In genomic region chr5:103779836-103780235, GRCm38 (mm10) we compare ENCODE assay signal across 16 mouse cellular contexts.
DNase-seq lines count a peak whose midpoint lies in the region; ATAC-seq and TF ChIP-seq lines count a peak whose summit lies in the region.
"Had no signal": no experiment of that assay in that cellular context is flagged by ENCODE, and none has a peak within 500 bp of the region (broad histone marks: within the 10 kb centered on the region; RNA-seq: fewer than 3 reads in every experiment).

No protein-coding gene starts in this region.

- 23% methylated on average over 10 of the region's 10 CpGs for WGBS in hindbrain, embryonic 11.5 days
- WGBS in hindbrain, embryonic 14.5 days: 27% methylated on average over 10 of the region's 10 CpGs
- 17% methylated on average over 10 of the region's 10 CpGs for WGBS in midbrain, embryonic 10.5 days
- 18% methylated on average over 10 of the region's 10 CpGs for WGBS in midbrain, embryonic 14.5 days

- no peak overlapping the region for H3K4me3 ChIP-seq in hindbrain, embryonic 11.5 days (ENCODE audit: low read depth, low read length)
- H3K4me3 ChIP-seq in hindbrain, embryonic 14.5 days (replicated peaks; ENCODE audit: low read length): no peak overlapping the region
- peak overlapping the region; percentile 48; the same call in 1 of the 2 replicates for H3K4me3 ChIP-seq in midbrain, embryonic 10.5 days
- H3K4me3 ChIP-seq in midbrain, embryonic 14.5 days (replicated peaks; ENCODE audit: low read depth, low read length): no peak overlapping the region
- no peak overlapping the region for H3K4me3 ChIP-seq in embryonic fibroblast, embryonic 13.5 days (ENCODE audit: insufficient read depth, low read length)
- H3K4me3 ChIP-seq: liver, embryonic 15.5 days had no signal

- ATAC-seq in hindbrain, embryonic 11.5 days (ENCODE audit: low FRiP score): no peak
- no peak for ATAC-seq in hindbrain, embryonic 14.5 days (ENCODE audit: low FRiP score)
- no peak for ATAC-seq in midbrain, embryonic 14.5 days (ENCODE audit: low FRiP score, low TSS enrichment)
- ATAC-seq: CD4-positive, CD25-positive, alpha-beta regulatory T cell, adult 4 months; inflammation-experienced regulatory T-cells, adult 6 months had no signal

- no peak overlapping the region for H3K4me2 ChIP-seq in hindbrain, embryonic 11.5 days (replicated peaks; ENCODE audit: low read depth, low read length)
- H3K4me2 ChIP-seq in hindbrain, embryonic 14.5 days (replicated peaks): no peak overlapping the region
- no peak overlapping the region for H3K4me2 ChIP-seq in midbrain, embryonic 14.5 days (ENCODE audit: low read length)
- H3K4me2 ChIP-seq: liver, embryonic 15.5 days had no signal

- H3K9ac ChIP-seq in hindbrain, embryonic 11.5 days (ENCODE audit: low read depth, low read length): no peak overlapping the region
- H3K9ac ChIP-seq in hindbrain, embryonic 14.5 days: no peak overlapping the region
- no peak overlapping the region for H3K9ac ChIP-seq in midbrain, embryonic 14.5 days (replicated peaks; ENCODE audit: low read length)
- H3K9ac ChIP-seq: liver, embryonic 15.5 days had no signal

- no peaks in the 10 kb centered on the region for H3K9me3 ChIP-seq in hindbrain, embryonic 11.5 days (ENCODE audit: control insufficient read depth, low read length)
- H3K9me3 ChIP-seq in hindbrain, embryonic 14.5 days (ENCODE audit: control insufficient read depth, low read length): no peaks in the 10 kb centered on the region
- no peaks in the 10 kb centered on the region for H3K9me3 ChIP-seq in midbrain, embryonic 10.5 days (replicated peaks)
- no peaks in the 10 kb centered on the region for H3K9me3 ChIP-seq in midbrain, embryonic 14.5 days (ENCODE audit: control insufficient read depth, low read length)
- H3K9me3 ChIP-seq: liver, embryonic 15.5 days had no signal

- no peak overlapping the region for H3K27ac ChIP-seq in hindbrain, embryonic 11.5 days (ENCODE audit: low read depth, low read length)
- no peak overlapping the region for H3K27ac ChIP-seq in hindbrain, embryonic 14.5 days
- peak overlapping the region; percentile 88 for H3K27ac ChIP-seq in midbrain, embryonic 10.5 days (replicated peaks)
- H3K27ac ChIP-seq in midbrain, embryonic 14.5 days (replicated peaks; ENCODE audit: low read depth, low read length): no peak overlapping the region
- peak overlapping the region; percentile 92; the same call in 1 of the 2 replicates for H3K27ac ChIP-seq in embryonic fibroblast, embryonic 13.5 days (ENCODE audit: insufficient read depth, low read length)
- H3K27ac ChIP-seq: liver, embryonic 15.5 days; macrophage had no signal

- H3K36me3 ChIP-seq in hindbrain, embryonic 11.5 days (ENCODE audit: control insufficient read depth, insufficient read depth, low read length): no peaks in the 10 kb centered on the region
- no peaks in the 10 kb centered on the region for H3K36me3 ChIP-seq in hindbrain, embryonic 14.5 days (replicated peaks; ENCODE audit: control insufficient read depth, insufficient read depth)
- H3K36me3 ChIP-seq in midbrain, embryonic 10.5 days: peaks cover 14% of the 10 kb centered on the region
- H3K36me3 ChIP-seq in midbrain, embryonic 14.5 days (ENCODE audit: control insufficient read depth, insufficient read depth, low read length): no peaks in the 10 kb centered on the region

- peaks cover 12% of the 10 kb centered on the region; the same call in 1 of the 2 replicates for H3K4me1 ChIP-seq in hindbrain, embryonic 11.5 days (replicated peaks; ENCODE audit: control insufficient read depth, insufficient read depth, low read length)
- peaks cover 37% of the 10 kb centered on the region for H3K4me1 ChIP-seq in hindbrain, embryonic 14.5 days (replicated peaks; ENCODE audit: control insufficient read depth, insufficient read depth, low read length)
- peaks cover 66% of the 10 kb centered on the region for H3K4me1 ChIP-seq in midbrain, embryonic 10.5 days
- peaks cover 29% of the 10 kb centered on the region for H3K4me1 ChIP-seq in midbrain, embryonic 14.5 days (ENCODE audit: control insufficient read depth, insufficient read depth, low read length)
- H3K4me1 ChIP-seq in embryonic fibroblast, embryonic 13.5 days (ENCODE audit: control insufficient read depth, insufficient read depth, low read length): peaks cover 27% of the 10 kb centered on the region

- no peak for TF ChIP-seq POLR2A in embryonic fibroblast, embryonic 13.5 days (IDR thresholded peaks at IDR 0.05; ENCODE audit: low read depth, low read length)

- peak; percentile 32 for DNase-seq in hindbrain, embryonic 11.5 days (ENCODE audit: low spot score)
- no peak for DNase-seq in hindbrain, embryonic 14.5 days (ENCODE audit: low spot score)
- DNase-seq in midbrain, embryonic 10.5 days (ENCODE audit: low spot score): no peak
- DNase-seq in midbrain, embryonic 14.5 days: no peak
- peak; percentile 66 for DNase-seq in retina, adult 2 months (ENCODE audit: low read depth, low spot score)
- no peak for DNase-seq in cerebellum, postnatal 25 days
- DNase-seq in T-cell, adult 2 months (ENCODE audit: low spot score): no peak
- DNase-seq: cerebellum, postnatal 36 days; heart, adult 18-20 months; right cerebral cortex, postnatal 25 days; thymus, postnatal 36 days had no signal

- no peaks in the 10 kb centered on the region for H3K27me3 ChIP-seq in hindbrain, embryonic 11.5 days (ENCODE audit: control insufficient read depth, insufficient read depth, low read length)
- H3K27me3 ChIP-seq in hindbrain, embryonic 14.5 days (ENCODE audit: control insufficient read depth, insufficient read depth, low read length): no peaks in the 10 kb centered on the region; the same call in 1 of the 2 replicates
- peaks cover 6% of the 10 kb centered on the region; the same call in 1 of the 2 replicates for H3K27me3 ChIP-seq in midbrain, embryonic 10.5 days (ENCODE audit: low read depth, poor library complexity, severe bottlenecking)
- no peaks in the 10 kb centered on the region for H3K27me3 ChIP-seq in midbrain, embryonic 14.5 days (ENCODE audit: control insufficient read depth, insufficient read depth, low read length)
- H3K27me3 ChIP-seq: liver, embryonic 15.5 days had no signal

- TF ChIP-seq CTCF in embryonic fibroblast, embryonic 13.5 days (IDR thresholded peaks at IDR 0.05; ENCODE audit: borderline replicate concordance, insufficient read depth, low read length): no peak

Comparison
In these comparisons a context has a peak if more than half of its experiments do, and no peak if none do; other contexts are left out.
1. DNase-seq: peak in hindbrain, embryonic 11.5 days (single experiment) and retina, adult 2 months (single experiment); none in hindbrain, embryonic 14.5 days (single experiment), midbrain, embryonic 10.5 days (single experiment), midbrain, embryonic 14.5 days (single experiment), cerebellum, postnatal 25 days (0 of 2) and T-cell, adult 2 months (single experiment).
2. H3K27ac ChIP-seq: peak in midbrain, embryonic 10.5 days (single experiment) and embryonic fibroblast, embryonic 13.5 days (single experiment); none in hindbrain, embryonic 11.5 days (single experiment), hindbrain, embryonic 14.5 days (single experiment) and midbrain, embryonic 14.5 days (single experiment).